Mouse (Mus musculus) cortical plate, adult 2 months (tissue): ENCODE results near the gene Sept1.

Experiments used
- CTCF ChIP-seq: fragments of 200-500 bp; IDR thresholded peaks from 2 replicates; pipeline ENCODE4 v1.5.1; 2011; ENCODE audit warnings: mild to moderate bottlenecking, control low read depth, low read length; ENCODE audit not compliant: insufficient read depth; ENCODE audit errors: extremely low read depth
- POLR2A ChIP-seq: fragments of 200-500 bp; IDR thresholded peaks from 2 replicates; pipeline ENCODE4 v1.6.1; 2011; ENCODE audit warnings: mild to moderate bottlenecking, low read length, control low read depth; ENCODE audit not compliant: insufficient read depth; ENCODE audit errors: extremely low read depth

DNA sequence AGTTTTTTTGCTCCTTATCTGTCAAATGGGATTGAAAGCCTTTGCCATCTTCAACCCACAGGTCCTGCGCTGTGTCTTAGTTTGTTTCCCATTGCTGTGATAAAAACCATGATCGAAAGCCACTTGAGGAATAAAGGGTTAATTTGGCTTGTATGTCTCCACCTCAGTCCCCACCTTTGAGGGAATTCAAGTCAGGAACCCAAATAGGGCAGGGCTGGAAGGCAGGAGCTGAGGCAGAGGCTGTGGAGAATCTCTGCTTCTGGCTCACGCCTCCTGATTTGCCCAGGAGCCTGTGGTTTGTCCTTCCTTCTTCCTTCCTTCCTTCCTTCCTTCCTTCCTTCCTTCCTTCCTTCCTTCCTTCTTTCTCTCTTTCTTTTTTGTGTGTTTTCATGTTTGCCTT lies 9.8 kb downstream of the Sept1 start:
- TF ChIP-seq CTCF = no peak
- no peak for TF ChIP-seq POLR2A
